Mouse (Mus musculus): ENCODE data around the gene Abcb10. TPM values are rescaled to one million over a fixed set of nuclear protein-coding genes. Genes with fewer than 3 reads are reported as not detected.
"Not testable (repeated sequence)": the region's sequence is repeated elsewhere in the genome, so short reads cannot be mapped to it uniquely, and the experiment has no call there.

Abcb10 gene
- polyA plus RNA-seq (2012) = 12.9 and 15.2 TPM in 2 replicates

DNA sequence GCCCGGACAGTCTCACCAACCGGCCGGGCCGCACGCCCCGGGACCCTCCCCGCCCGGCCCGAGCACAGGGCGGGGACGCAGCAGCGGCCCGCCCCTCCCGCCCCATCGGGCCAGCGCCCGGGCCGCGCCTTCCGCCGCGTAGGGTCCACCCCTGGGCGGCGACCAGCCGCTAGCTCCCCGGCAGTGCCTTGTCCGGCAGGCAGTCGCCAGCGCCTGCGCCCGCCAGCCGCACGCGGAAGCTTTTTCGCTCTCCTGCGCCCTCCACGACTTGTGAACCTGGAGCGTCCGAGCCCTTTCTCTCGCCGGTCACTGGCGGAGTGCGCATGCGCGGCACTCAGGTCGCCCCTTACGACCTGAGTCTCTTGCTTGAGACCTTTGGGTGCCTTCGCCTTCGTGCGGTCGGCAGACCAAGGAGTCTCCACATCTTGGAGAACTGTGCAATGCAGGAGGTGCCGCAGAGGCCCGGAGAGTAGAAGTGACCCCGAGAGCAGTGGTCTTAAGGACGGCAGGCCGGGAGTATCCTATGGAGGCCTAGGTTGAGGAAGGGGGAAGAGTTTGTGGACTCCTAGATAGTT is at the start of gene Abcb10:
Abcb10 (minus strand) TSS at position 297 of the 575 bp plus-strand sequence.
- no peaks in the 10 kb centered on the region for H3K27me3 ChIP-seq (ENCODE audit: control insufficient read depth)
- H3K36me3 ChIP-seq (ENCODE audit: control insufficient read depth) = peaks cover 78% of the 10 kb centered on the region
- peaks cover 63% of the 10 kb centered on the region for H3K4me1 ChIP-seq (ENCODE audit: control insufficient read depth)
- no peaks in the 10 kb centered on the region for H3K9me3 ChIP-seq (ENCODE audit: control insufficient read depth, low read length)
- H3K4me3 ChIP-seq (replicated peaks) = peak within 1 kb of the TSS; percentile 74
- no peak for TF ChIP-seq GATA1 (IDR thresholded peaks at IDR 0.05; ENCODE audit: low read length)
- no peak for TF ChIP-seq TAL1 (IDR thresholded peaks at IDR 0.05; ENCODE audit: low read length)

DNA sequence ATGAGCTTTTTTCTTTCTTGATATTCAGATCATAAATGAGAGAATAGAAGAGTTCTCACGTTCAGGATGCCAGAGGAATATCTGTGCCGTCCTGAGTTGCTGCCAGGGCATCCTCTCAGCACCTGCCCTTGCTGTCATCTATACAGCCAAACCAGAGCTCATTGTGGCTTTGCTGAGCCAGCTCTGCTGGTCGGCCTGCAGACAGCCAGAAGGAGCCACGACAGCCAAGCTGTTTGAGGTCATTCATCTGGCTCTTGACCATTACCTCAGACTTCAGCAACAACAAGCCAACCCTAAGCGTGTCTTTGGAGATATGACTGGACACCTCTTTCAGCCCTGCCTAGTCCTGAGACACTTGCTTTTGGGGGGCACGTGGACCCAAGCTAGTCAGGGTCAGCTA is 44.9 kb upstream of the Abcb10 start:
- Histone ChIP-seq H3K4me3 (replicated peaks) (no peak overlapping the region), H3K36me3 (ENCODE audit: control insufficient read depth) (peaks cover 94% of the 10 kb centered on the region), H3K27me3 (ENCODE audit: control insufficient read depth) (no peaks in the 10 kb centered on the region), H3K9me3 (ENCODE audit: control insufficient read depth, low read length) (no peaks in the 10 kb centered on the region), H3K4me1 (ENCODE audit: control insufficient read depth) (peaks cover 13% of the 10 kb centered on the region)
- no peak for TF ChIP-seq GATA1 (IDR thresholded peaks at IDR 0.05; ENCODE audit: low read length)
- TF ChIP-seq TAL1 (IDR thresholded peaks at IDR 0.05; ENCODE audit: low read length) = no peak

DNA sequence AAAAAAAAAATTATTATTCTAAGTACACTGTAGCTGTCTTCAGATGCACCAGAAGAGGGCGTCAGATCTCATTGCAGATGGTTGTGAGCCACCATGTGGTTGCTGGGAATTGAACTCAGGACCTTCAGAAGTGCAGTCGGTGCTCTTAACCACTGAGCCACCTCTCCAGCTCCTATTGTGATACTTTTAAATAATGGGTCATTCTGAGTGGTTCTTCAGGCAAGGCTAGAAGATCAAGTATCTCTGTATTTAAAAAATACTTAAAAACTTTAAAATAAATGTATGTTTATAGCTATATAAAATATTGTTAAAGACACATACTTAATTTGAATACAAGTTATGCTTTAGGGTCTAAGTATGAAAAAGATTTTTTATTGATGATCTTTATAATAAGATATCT is 43.3 kb upstream of the Abcb10 start:
- not testable (repeated sequence) for H3K9me3 ChIP-seq (ENCODE audit: control insufficient read depth, low read length); H3K27me3 ChIP-seq (ENCODE audit: control insufficient read depth); H3K4me3 ChIP-seq (replicated peaks)
- Histone ChIP-seq H3K4me1 (ENCODE audit: control insufficient read depth) (peaks cover 24% of the 10 kb centered on the region), H3K36me3 (ENCODE audit: control insufficient read depth) (peaks cover 87% of the 10 kb centered on the region)

DNA sequence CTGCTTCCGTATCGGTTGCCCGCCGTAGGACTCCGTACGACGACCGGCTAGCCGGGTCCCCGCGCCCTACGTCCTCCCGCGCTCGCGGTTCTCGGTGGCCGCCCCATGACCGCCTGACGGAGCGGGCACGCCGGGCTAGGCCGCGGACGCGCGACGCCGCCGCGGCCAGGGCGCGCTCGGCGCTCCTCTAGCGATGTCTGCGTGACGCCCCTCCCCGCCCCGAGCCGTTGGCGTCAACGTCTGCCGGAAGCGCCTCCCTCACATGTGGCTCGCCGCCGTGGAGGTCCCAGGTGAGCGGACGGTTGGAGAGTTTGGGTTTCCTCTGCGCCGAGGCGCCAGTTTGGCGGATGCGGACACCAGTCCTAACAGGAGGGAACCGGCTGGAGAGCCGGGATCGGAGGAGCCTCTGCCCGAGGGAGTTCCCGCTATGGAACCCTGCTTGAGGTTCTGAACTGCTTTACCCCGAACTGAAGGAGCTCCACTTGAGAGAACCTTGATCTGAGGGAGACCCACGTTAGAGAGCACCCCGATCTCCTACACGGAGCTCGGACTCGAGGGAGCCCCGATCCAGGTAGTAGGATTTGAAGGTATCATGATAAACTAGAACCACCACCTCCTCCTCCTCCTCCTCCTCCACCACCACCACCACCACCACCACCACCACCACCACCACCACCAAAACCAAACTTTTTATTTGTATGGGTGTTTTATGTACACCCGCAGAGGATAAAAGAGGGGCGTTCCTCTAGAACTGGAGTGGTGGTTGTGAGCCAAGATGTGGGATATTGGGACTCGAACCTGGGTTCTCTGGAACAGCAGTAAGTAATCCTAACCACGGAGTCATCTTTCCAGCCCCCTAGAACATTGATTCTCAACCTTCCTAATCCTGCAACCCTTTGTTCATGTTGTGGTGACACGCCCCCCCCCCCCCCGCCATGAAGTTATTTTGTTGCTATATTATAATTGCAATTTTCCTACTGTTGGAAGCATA is 38.6 kb upstream of the Abcb10 start, which contains the start of the genes Taf5l and Urb2:
Taf5l (minus strand) TSS at position 161 of the 991 bp plus-strand sequence.
Urb2 (plus strand) TSS at position 272 of the 991 bp plus-strand sequence.
- peaks cover 64% of the 10 kb centered on the region for H3K4me1 ChIP-seq (ENCODE audit: control insufficient read depth)
- peak within 1 kb of the TSS; percentile 68 for H3K4me3 ChIP-seq (replicated peaks)
- no peaks in the 10 kb centered on the region for H3K27me3 ChIP-seq (ENCODE audit: control insufficient read depth)
- peaks cover 71% of the 10 kb centered on the region for H3K36me3 ChIP-seq (ENCODE audit: control insufficient read depth)
- TF ChIP-seq GATA1 (IDR thresholded peaks at IDR 0.05; ENCODE audit: low read length) (no peak), TAL1 (IDR thresholded peaks at IDR 0.05; ENCODE audit: low read length) (no peak)
- no peaks in the 10 kb centered on the region for H3K9me3 ChIP-seq (ENCODE audit: control insufficient read depth, low read length)

DNA sequence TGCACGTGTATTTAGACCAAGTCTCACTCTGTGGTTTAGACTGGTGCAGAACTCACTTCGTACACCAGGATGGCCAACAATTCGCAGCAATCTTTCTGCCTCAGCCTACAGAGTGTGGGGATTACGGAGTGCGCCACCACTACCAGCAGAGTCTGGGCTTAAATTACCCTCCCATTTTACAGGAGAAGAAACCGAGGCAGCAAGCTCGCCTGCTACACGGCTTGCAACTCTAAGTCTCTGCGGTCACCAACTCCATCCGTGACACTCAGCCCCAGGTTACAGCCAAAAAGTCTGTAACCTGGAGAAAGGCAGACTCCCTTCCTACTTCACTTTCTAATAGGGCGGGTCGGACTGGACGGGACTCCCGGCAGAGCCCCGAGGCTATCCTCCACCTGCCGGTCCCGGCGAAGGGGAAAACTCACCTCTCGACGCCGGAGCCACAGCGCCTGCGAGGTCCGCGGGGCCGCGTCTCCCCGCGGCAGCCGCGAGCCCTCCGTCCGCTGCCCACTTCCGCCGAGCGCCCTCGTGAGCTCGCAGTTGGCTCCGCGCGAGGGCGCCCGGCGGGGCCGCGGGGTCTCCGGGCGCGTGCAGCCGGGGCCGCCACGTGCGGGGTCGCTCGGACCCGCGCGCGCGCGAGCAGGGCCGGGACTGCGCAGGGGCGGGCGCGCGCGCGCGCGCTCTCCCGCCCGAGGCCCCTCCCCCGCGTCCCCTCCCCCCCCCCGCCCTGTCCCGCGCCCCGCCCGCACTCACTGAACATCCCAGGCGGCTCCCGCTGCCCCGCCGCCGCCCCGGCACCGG is 37.7 kb upstream of the Abcb10 start:
- Histone ChIP-seq H3K4me1 (ENCODE audit: control insufficient read depth) (peaks cover 73% of the 10 kb centered on the region), H3K4me3 (replicated peaks) (peak overlapping the region; percentile 68), H3K36me3 (ENCODE audit: control insufficient read depth) (peaks cover 67% of the 10 kb centered on the region), H3K9me3 (ENCODE audit: control insufficient read depth, low read length) (no peaks in the 10 kb centered on the region), H3K27me3 (ENCODE audit: control insufficient read depth) (no peaks in the 10 kb centered on the region)
- TF ChIP-seq TAL1 (IDR thresholded peaks at IDR 0.05; ENCODE audit: low read length) = no peak

DNA sequence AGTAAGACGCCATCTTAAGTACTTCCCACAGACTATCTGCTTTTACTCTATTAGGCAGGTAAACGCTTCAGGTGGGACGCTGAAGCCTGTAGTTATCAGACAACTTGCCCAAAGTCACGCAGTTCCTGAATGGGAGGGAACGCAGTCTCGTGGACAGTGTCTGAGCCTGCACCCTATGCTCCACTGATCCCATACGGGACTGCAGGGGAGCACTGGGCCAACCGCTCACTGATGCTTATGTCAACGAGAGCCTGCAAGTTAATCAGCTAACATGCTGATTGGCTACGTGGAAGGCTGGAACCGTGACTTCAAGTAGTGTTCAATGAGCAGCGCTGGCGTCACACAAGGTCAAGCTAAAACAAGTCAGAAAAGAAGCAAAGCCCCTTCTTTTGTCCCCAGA is 36.9 kb upstream of the Abcb10 start:
- no peak for TF ChIP-seq GATA1 (IDR thresholded peaks at IDR 0.05; ENCODE audit: low read length)
- no peak for TF ChIP-seq TAL1 (IDR thresholded peaks at IDR 0.05; ENCODE audit: low read length)
- Histone ChIP-seq H3K9me3 (ENCODE audit: control insufficient read depth, low read length) (no peaks in the 10 kb centered on the region), H3K27me3 (ENCODE audit: control insufficient read depth) (no peaks in the 10 kb centered on the region), H3K36me3 (ENCODE audit: control insufficient read depth) (peaks cover 67% of the 10 kb centered on the region), H3K4me3 (replicated peaks) (peak overlapping the region; percentile 68), H3K4me1 (ENCODE audit: control insufficient read depth) (peaks cover 82% of the 10 kb centered on the region)

DNA sequence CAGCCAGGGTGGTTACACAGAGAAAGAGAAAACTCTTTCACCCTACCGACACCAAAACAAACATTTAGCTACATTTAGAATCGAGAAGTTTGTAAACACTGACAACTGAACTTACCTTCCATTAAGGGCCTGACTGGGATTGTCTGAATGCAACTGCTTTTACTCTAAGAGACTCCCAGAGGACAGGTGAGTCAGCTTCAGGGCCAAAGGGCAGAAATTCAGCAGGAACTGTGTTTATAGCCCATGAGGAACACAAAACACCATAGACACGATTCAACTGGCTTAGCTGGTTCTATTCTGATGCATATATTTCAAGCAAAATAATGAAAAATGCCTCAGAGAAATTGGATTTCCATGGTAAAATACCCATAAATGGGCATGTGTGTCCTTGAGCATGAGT is 31.8 kb upstream of the Abcb10 start:
- Histone ChIP-seq H3K9me3 (ENCODE audit: control insufficient read depth, low read length) (no peaks in the 10 kb centered on the region), H3K4me1 (ENCODE audit: control insufficient read depth) (peaks cover 93% of the 10 kb centered on the region), H3K27me3 (ENCODE audit: control insufficient read depth) (no peaks in the 10 kb centered on the region), H3K4me3 (replicated peaks) (no peak overlapping the region), H3K36me3 (ENCODE audit: control insufficient read depth) (peaks cover 79% of the 10 kb centered on the region)
- TF ChIP-seq GATA1 (IDR thresholded peaks at IDR 0.05; ENCODE audit: low read length) (no peak), TAL1 (IDR thresholded peaks at IDR 0.05; ENCODE audit: low read length) (no peak)

DNA sequence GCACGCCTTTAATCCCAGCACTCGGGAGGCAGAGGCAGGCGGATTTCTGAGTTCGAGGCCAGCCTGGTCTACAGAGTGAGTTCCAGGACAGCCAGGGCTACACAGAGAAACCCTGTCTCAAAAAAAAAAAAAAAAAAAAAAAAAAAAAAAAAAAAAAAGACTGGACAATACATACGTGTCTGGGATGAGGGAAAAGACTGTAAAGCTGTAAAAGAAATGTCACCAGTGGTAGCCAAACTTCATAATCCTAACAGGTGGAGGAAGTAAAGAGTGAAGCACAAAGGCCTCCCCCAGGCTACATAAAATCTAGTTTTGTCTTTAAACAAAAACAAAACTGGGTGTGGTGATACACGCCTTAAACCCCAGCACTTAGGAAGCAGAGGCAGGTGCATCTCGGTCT is 31.4 kb upstream of the Abcb10 start:
- H3K9me3 ChIP-seq (ENCODE audit: control insufficient read depth, low read length); H3K27me3 ChIP-seq (ENCODE audit: control insufficient read depth); H3K4me3 ChIP-seq (replicated peaks): not testable (repeated sequence)
- Histone ChIP-seq H3K4me1 (ENCODE audit: control insufficient read depth) (peaks cover 91% of the 10 kb centered on the region), H3K36me3 (ENCODE audit: control insufficient read depth) (peaks cover 79% of the 10 kb centered on the region)

Data from erythroblast, embryonic 14.5 days (primary cell).